Mouse (Mus musculus) stomach, postnatal 0 days (tissue): ENCODE results near the gene Sgca. TPM values are rescaled to one million over a fixed set of nuclear protein-coding genes. Genes with fewer than 3 reads are reported as not detected.

ENCODE experiments used
- ATAC-seq: fragments of 200-750 bp; cut with Nextera tagmentation; 2 replicates; pipeline ENCODE4 v1.8.0; 2017; ENCODE audit not compliant: low FRiP score, low TSS enrichment
- DNase-seq: peaks from one replicate; pipeline ENCODE4 v3.0.0-alpha.2; 2016; ENCODE audit warnings: low spot score
- H3K27ac ChIP-seq: fragments of 300-500 bp; sonication (generic); replicated peaks from 2 replicates; pipeline ENCODE4 v1.5.1; 2014; ENCODE audit warnings: mild to moderate bottlenecking, control low read depth
- H3K27me3 ChIP-seq: fragments of 300-500 bp; sonication (generic); 2 replicates; pipeline ENCODE4 v1.6.1; 2014; ENCODE audit warnings: low read length; ENCODE audit not compliant: control insufficient read depth, insufficient read depth
- H3K36me3 ChIP-seq: fragments of 300-500 bp; sonication (generic); 2 replicates; pipeline ENCODE4 v1.6.1; 2014; ENCODE audit warnings: low read length, mixed read lengths; ENCODE audit not compliant: control insufficient read depth, insufficient read depth
- H3K4me1 ChIP-seq: fragments of 300-500 bp; sonication (generic); replicated peaks from 2 replicates; pipeline ENCODE4 v1.6.1; 2014; ENCODE audit warnings: antibody characterized with exemption; ENCODE audit not compliant: control insufficient read depth, insufficient read depth
- H3K4me2 ChIP-seq: fragments of 300-500 bp; sonication (generic); replicated peaks from 2 replicates; pipeline ENCODE4 v1.6.1; 2014; ENCODE audit warnings: low read depth, mild to moderate bottlenecking, control low read depth, moderate library complexity
- H3K4me3 ChIP-seq: fragments of 300-500 bp; sonication (generic); 2 replicates; pipeline ENCODE4 v1.5.1; 2014; ENCODE audit warnings: low read depth, low read length, control low read depth
- H3K9ac ChIP-seq: fragments of 300-500 bp; sonication (generic); 2 replicates; pipeline ENCODE4 v1.6.1; 2014; ENCODE audit warnings: mild to moderate bottlenecking, low read length, control low read depth, mixed read lengths
- H3K9me3 ChIP-seq: fragments of 300-500 bp; sonication (generic); 2 replicates; pipeline ENCODE4 v1.6.1; 2016; ENCODE audit warnings: low read length; ENCODE audit not compliant: control insufficient read depth
- CTCF ChIP-seq: IDR thresholded peaks from 2 replicates; pipeline ENCODE4 v1.5.1; 2016; ENCODE audit warnings: antibody characterized with exemption, low read depth, mild to moderate bottlenecking, moderate library complexity
- EP300 ChIP-seq: optimal IDR thresholded peaks from 2 replicates; pipeline ENCODE3; 2016; ENCODE audit warnings: antibody characterized with exemption
- WGBS: fragments of 180-500 bp; shearing (Covaris S2); extraction: QIAGEN DNeasy Blood & Tissue Kit; methylation state at CpG from one replicate; pipeline ENCODE4 v1.1.7; 2014; 5-methylcytosine and 5-hydroxymethylcytosine counted together
- polyA plus RNA-seq: library from polyadenylated mRNA; unstranded; fragments of >200 nt; fragmentation: Nextera tagmentation; extraction: Ambion mirVana; gene quantifications from 2 replicates; pipeline ENCODE4 v1.2.1, GENCODE M21; 2015

Gene Sgca
- polyA plus RNA-seq, 1 experiment from 2014 or later = 0.47 TPM

GRCm38 (mm10) chr11:94937787-94938186, 38.3 kb downstream of the Sgca start:
- peaks cover 29% of the 10 kb centered on the region for H3K36me3 ChIP-seq
- H3K4me3 ChIP-seq = peak overlapping the region; percentile 66
- TF ChIP-seq CTCF (no peak), EP300 (no peak)
- H3K9me3 ChIP-seq = no peaks in the 10 kb centered on the region
- peak overlapping the region; percentile 57 for H3K4me2 ChIP-seq
- H3K4me1 ChIP-seq = no peaks in the 10 kb centered on the region; the same call in 1 of the 2 replicates
- H3K27ac ChIP-seq = peak overlapping the region; percentile 61
- WGBS = 2% methylated on average over 15 of the region's 15 CpGs
- ATAC-seq = 0 out of 2 replicates have a peak, but pooled peaks have one; percentile 1
- no peak for DNase-seq
- peak overlapping the region; percentile 82 for H3K9ac ChIP-seq
- H3K27me3 ChIP-seq = no peaks in the 10 kb centered on the region

GRCm38 (mm10) chr11:94937335-94937781, 38.8 kb downstream of the Sgca start:
- H3K4me3 ChIP-seq = peak overlapping the region; percentile 66
- 2% methylated on average over 18 of the region's 18 CpGs for WGBS
- peak; percentile 64 for DNase-seq
- TF ChIP-seq CTCF (no peak), EP300 (no peak)
- no peaks in the 10 kb centered on the region for H3K9me3 ChIP-seq
- H3K4me2 ChIP-seq = peak overlapping the region; percentile 57
- peaks cover 25% of the 10 kb centered on the region for H3K36me3 ChIP-seq
- H3K9ac ChIP-seq = peak overlapping the region; percentile 82
- H3K27me3 ChIP-seq = no peaks in the 10 kb centered on the region
- ATAC-seq = peak; percentile 34
- H3K27ac ChIP-seq = peak overlapping the region; percentile 61
- no peaks in the 10 kb centered on the region; the same call in 1 of the 2 replicates for H3K4me1 ChIP-seq

- whole genome bisulfite sequencing = 0% methylated on average over 16 of the region's 17 CpGs
- H3K9me3 ChIP-seq = no peaks in the 10 kb centered on the region
- no peaks in the 10 kb centered on the region; the same call in 1 of the 2 replicates for H3K4me1 ChIP-seq
- peak overlapping the region; percentile 66 for H3K4me3 ChIP-seq
- H3K9ac ChIP-seq = peak overlapping the region; percentile 82
- peak overlapping the region; percentile 57 for H3K4me2 ChIP-seq
- no peaks in the 10 kb centered on the region for H3K27me3 ChIP-seq
- ATAC-seq = peak; percentile 69
- H3K36me3 ChIP-seq = peaks cover 21% of the 10 kb centered on the region
- DNase-seq = peak; percentile 89
- TF ChIP-seq EP300 (no peak), CTCF (peak; percentile 94)
- peak overlapping the region; percentile 95 for H3K27ac ChIP-seq
These were observed 39.3 kb downstream of the Sgca start for GRCm38 (mm10) chr11:94936851-94937295.

GRCm38 (mm10) chr11:94936045-94936444, 40.1 kb downstream of the Sgca start, which contains the start of gene Col1a1:
Gene Col1a1, plus strand, starts transcription at chr11:94936224.
- Histone ChIP-seq H3K27me3 (no peaks in the 10 kb centered on the region), H3K4me1 (no peaks in the 10 kb centered on the region; the same call in 1 of the 2 replicates), H3K9me3 (no peaks in the 10 kb centered on the region), H3K9ac (peak within 1 kb of the TSS; percentile 82), H3K36me3 (peaks cover 14% of the 10 kb centered on the region), H3K4me2 (peak within 1 kb of the TSS; percentile 57), H3K4me3 (peak within 1 kb of the TSS; percentile 66), H3K27ac (peak within 1 kb of the TSS; percentile 95)
- WGBS = 12% methylated on average over 19 of the region's 19 CpGs
- DNase-seq (peak; percentile 69), ATAC-seq (peak; percentile 67; the same call in 1 of the 2 replicates)
- TF ChIP-seq CTCF = 0 out of 2 replicates have a peak, but pooled peaks have one; percentile 5
- no peak for TF ChIP-seq EP300

GRCm38 (mm10) chr11:94934526-94934925, 41.6 kb downstream of the Sgca start:
- 36% methylated on average over 11 of the region's 11 CpGs for WGBS
- peak overlapping the region; percentile 57 for H3K4me2 ChIP-seq
- H3K27ac ChIP-seq = peak overlapping the region; percentile 95
- TF ChIP-seq EP300 = no peak
- TF ChIP-seq CTCF = no peak
- no peaks in the 10 kb centered on the region for H3K9me3 ChIP-seq
- peaks cover 4% of the 10 kb centered on the region; the same call in 1 of the 2 replicates for H3K36me3 ChIP-seq
- no peaks in the 10 kb centered on the region for H3K27me3 ChIP-seq
- H3K9ac ChIP-seq = 0 out of 2 replicates have a peak overlapping the region, but pooled peaks have one; percentile 35
- H3K4me1 ChIP-seq = peaks cover 2% of the 10 kb centered on the region; the same call in 1 of the 2 replicates
- no peak for ATAC-seq
- no peak for DNase-seq
- H3K4me3 ChIP-seq = no peak overlapping the region

GRCm38 (mm10) chr11:94933584-94933983, 42.5 kb downstream of the Sgca start:
- DNase-seq (peak; percentile 50), ATAC-seq (peak; percentile 13; the same call in 1 of the 2 replicates)
- H3K27me3 ChIP-seq = no peaks in the 10 kb centered on the region
- peak overlapping the region; percentile 36 for H3K4me2 ChIP-seq
- no peak overlapping the region for H3K4me3 ChIP-seq
- H3K36me3 ChIP-seq = no peaks in the 10 kb centered on the region; the same call in 1 of the 2 replicates
- H3K4me1 ChIP-seq = peaks cover 3% of the 10 kb centered on the region; the same call in 1 of the 2 replicates
- peak overlapping the region; percentile 95 for H3K27ac ChIP-seq
- no peaks in the 10 kb centered on the region for H3K9me3 ChIP-seq
- no peak for TF ChIP-seq CTCF
- no peak for TF ChIP-seq EP300
- 13% methylated on average over 8 of the region's 8 CpGs for WGBS
- H3K9ac ChIP-seq = peak overlapping the region; percentile 18; the same call in 1 of the 2 replicates
